Mouse (Mus musculus) heart, adult 2 months (tissue): ENCODE measurements around the gene Ccdc186.

Source experiments
- CTCF ChIP-seq: fragments of 200-600 bp; IDR thresholded peaks from 2 replicates; pipeline ENCODE4 v1.8.1; 2022; ENCODE audit warnings: antibody characterized with exemption, mild to moderate bottlenecking, moderate library complexity
- EP300 ChIP-seq: fragments of 200-500 bp; IDR thresholded peaks from 2 replicates; pipeline ENCODE4 v1.6.1; 2011; ENCODE audit warnings: low read depth, low read length, control low read depth; ENCODE audit not compliant: insufficient read depth
- POLR2A ChIP-seq: fragments of 200-500 bp; IDR thresholded peaks from 2 replicates; pipeline ENCODE4 v1.6.1; 2011; ENCODE audit warnings: mild to moderate bottlenecking, low read depth, low read length, control low read depth; ENCODE audit not compliant: insufficient read depth

DNA sequence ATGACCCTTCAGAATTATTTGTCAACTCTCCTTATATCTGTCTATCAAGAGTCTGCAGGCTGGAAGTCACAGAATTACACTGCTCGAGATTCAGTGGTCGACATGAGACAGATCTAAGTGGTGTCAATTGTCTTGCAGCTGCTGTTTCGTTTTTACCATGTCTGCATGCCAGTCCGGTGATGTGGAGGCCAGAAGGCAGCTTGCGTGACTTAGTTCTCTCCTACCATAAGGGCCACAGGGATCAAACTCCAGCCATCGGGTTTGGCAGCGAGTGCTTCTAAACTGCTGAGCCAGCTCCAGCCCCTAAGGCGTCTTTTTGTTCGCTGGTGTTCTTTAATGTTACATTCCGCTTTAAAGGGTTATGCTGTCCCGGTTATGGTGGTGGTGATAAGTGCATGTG, 6.3 kb upstream of the Ccdc186 start:
- TF ChIP-seq CTCF (no peak), POLR2A (no peak), EP300 (no peak)
